Mouse (Mus musculus) kidney, embryonic 15.5 days (tissue): Measurements from ENCODE around the gene Usp42. TPM values are rescaled to one million over a fixed set of nuclear protein-coding genes. Genes with fewer than 3 reads are reported as not detected.

ENCODE experiments used
- ATAC-seq: fragments of 200-750 bp; cut with Nextera tagmentation; replicated peaks from 2 replicates; pipeline ENCODE4 v1.8.0; 2017; ENCODE audit warnings: moderate TSS enrichment; ENCODE audit not compliant: low FRiP score
- H3K27ac ChIP-seq: fragments of 300-500 bp; sonication (generic); 2 replicates; pipeline ENCODE4 v1.5.1; 2015; ENCODE audit warnings: mild to moderate bottlenecking, inconsistent platforms
- H3K27me3 ChIP-seq: fragments of 300-500 bp; sonication (generic); 2 replicates; pipeline ENCODE4 v1.6.1; 2015; ENCODE audit warnings: inconsistent platforms
- H3K36me3 ChIP-seq: fragments of 300-500 bp; sonication (generic); 2 replicates; pipeline ENCODE4 v1.6.1; 2015; ENCODE audit warnings: inconsistent platforms
- H3K4me1 ChIP-seq: fragments of 300-500 bp; sonication (generic); 2 replicates; pipeline ENCODE4 v1.6.1; 2015; ENCODE audit warnings: inconsistent platforms
- H3K4me2 ChIP-seq: fragments of 300-500 bp; sonication (generic); 2 replicates; pipeline ENCODE4 v1.6.1; 2015; ENCODE audit warnings: moderate library complexity, mild to moderate bottlenecking, inconsistent platforms
- H3K4me3 ChIP-seq: fragments of 300-500 bp; sonication (generic); replicated peaks from 2 replicates; pipeline ENCODE4 v1.5.1; 2015; ENCODE audit warnings: mild to moderate bottlenecking, inconsistent platforms
- H3K9ac ChIP-seq: fragments of 300-500 bp; sonication (generic); 2 replicates; pipeline ENCODE4 v1.6.1; 2015; ENCODE audit warnings: mild to moderate bottlenecking, inconsistent platforms
- H3K9me3 ChIP-seq: fragments of 300-500 bp; sonication (generic); replicated peaks from 2 replicates; pipeline ENCODE4 v1.6.1; 2016; ENCODE audit warnings: inconsistent platforms
- WGBS: fragments of 180-500 bp; shearing (Covaris S2); methylation state at CpG from one replicate; pipeline ENCODE4 v1.1.7; 2015; ENCODE audit warnings: mixed read lengths; 5-methylcytosine and 5-hydroxymethylcytosine counted together
- polyA plus RNA-seq: library from polyadenylated mRNA; unstranded; fragments of >200 nt; fragmentation: Nextera tagmentation; extraction: Ambion mirVana; gene quantifications from 2 replicates; pipeline ENCODE4 v1.2.1, GENCODE M21; 2015

Gene Usp42
- polyA plus RNA-seq, 1 experiment from 2014 or later = 17.9 TPM

GRCm38 (mm10) chr5:143706822-143707200 lies 25.3 kb downstream of the Usp42 start:
- ATAC-seq = no peak

GRCm38 (mm10) chr5:143706030-143706821 lies 25.9 kb downstream of the Usp42 start:
- Histone ChIP-seq H3K9ac (no peak overlapping the region), H3K36me3 (peaks cover 96% of the 10 kb centered on the region), H3K4me3 (no peak overlapping the region), H3K27ac (0 out of 2 replicates have a peak overlapping the region, but pooled peaks have one; percentile 28), H3K4me2 (no peak overlapping the region), H3K4me1 (no peaks in the 10 kb centered on the region), H3K9me3 (no peaks in the 10 kb centered on the region), H3K27me3 (no peaks in the 10 kb centered on the region)
- WGBS = 73% methylated on average over 9 of the region's 9 CpGs
- ATAC-seq = no peak

More at GRCm38 (mm10) chr5:143706822-143707200, 25.3 kb downstream of the Usp42 start:
- Histone ChIP-seq H3K4me1 (no peaks in the 10 kb centered on the region), H3K27me3 (no peaks in the 10 kb centered on the region), H3K9me3 (no peaks in the 10 kb centered on the region), H3K9ac (no peak overlapping the region), H3K4me2 (no peak overlapping the region), H3K4me3 (no peak overlapping the region), H3K27ac (0 out of 2 replicates have a peak overlapping the region, but pooled peaks have one; percentile 5), H3K36me3 (peaks cover 95% of the 10 kb centered on the region)
- 85% methylated on average over 7 of the region's 7 CpGs for WGBS

GRCm38 (mm10) chr5:143705659-143705982 lies 26.5 kb downstream of the Usp42 start:
- H3K9me3 ChIP-seq = no peaks in the 10 kb centered on the region
- no peak overlapping the region for H3K4me3 ChIP-seq
- no peaks in the 10 kb centered on the region for H3K4me1 ChIP-seq
- H3K9ac ChIP-seq = no peak overlapping the region
- peaks cover 96% of the 10 kb centered on the region for H3K36me3 ChIP-seq
- H3K27ac ChIP-seq = peak overlapping the region; percentile 28; the same call in 1 of the 2 replicates
- WGBS = 50% methylated on average over 1 of the region's 1 CpGs
- no peaks in the 10 kb centered on the region for H3K27me3 ChIP-seq
- H3K4me2 ChIP-seq = no peak overlapping the region
- ATAC-seq = no peak

GRCm38 (mm10) chr5:143704875-143705658 lies 27.0 kb downstream of the Usp42 start:
- no peaks in the 10 kb centered on the region for H3K27me3 ChIP-seq
- peaks cover 91% of the 10 kb centered on the region for H3K36me3 ChIP-seq
- H3K9me3 ChIP-seq = no peaks in the 10 kb centered on the region
- ATAC-seq = no peak
- no peak overlapping the region for H3K4me2 ChIP-seq
- no peak overlapping the region for H3K9ac ChIP-seq
- no peak overlapping the region for H3K4me3 ChIP-seq
- 75% methylated on average over 13 of the region's 13 CpGs for WGBS
- H3K4me1 ChIP-seq = no peaks in the 10 kb centered on the region
- peak overlapping the region; percentile 28; the same call in 1 of the 2 replicates for H3K27ac ChIP-seq

- Histone ChIP-seq H3K9me3 (no peaks in the 10 kb centered on the region), H3K27ac (no peak overlapping the region), H3K36me3 (peaks cover 92% of the 10 kb centered on the region), H3K27me3 (no peaks in the 10 kb centered on the region), H3K4me1 (no peaks in the 10 kb centered on the region), H3K9ac (no peak overlapping the region), H3K4me3 (no peak overlapping the region), H3K4me2 (no peak overlapping the region)
- WGBS = 85% methylated on average over 10 of the region's 10 CpGs
- ATAC-seq = no peak
Observed at GRCm38 (mm10) chr5:143701074-143701473, 31.0 kb downstream of the Usp42 start.

DNA sequence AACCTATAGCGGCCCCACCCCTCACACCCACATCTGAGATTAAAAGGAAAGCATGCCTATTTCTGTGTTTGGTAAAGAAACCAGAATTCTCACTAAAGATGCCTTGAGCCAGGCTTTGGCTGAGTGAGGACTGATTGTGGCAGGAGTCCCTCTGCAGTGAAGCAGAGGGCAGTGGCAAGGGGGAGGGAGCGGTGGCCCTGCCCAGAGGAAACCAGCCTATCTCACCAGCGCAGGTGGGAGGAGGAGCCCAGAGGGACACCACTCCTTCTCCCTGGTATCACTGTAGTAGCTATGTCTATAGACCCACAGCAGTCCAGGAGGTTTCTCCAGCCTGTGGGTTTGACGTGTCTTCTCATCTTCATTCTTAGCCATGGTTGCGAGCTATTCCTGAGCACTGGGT lies 31.8 kb downstream of the Usp42 start:
- ATAC-seq = 0 out of 2 replicates have a peak, but pooled peaks have one; percentile 61
- WGBS = 89% methylated on average over 5 of the region's 5 CpGs
- peaks cover 92% of the 10 kb centered on the region for H3K36me3 ChIP-seq
- no peak overlapping the region for H3K4me2 ChIP-seq
- H3K9ac ChIP-seq = no peak overlapping the region
- H3K4me1 ChIP-seq = no peaks in the 10 kb centered on the region
- H3K9me3 ChIP-seq = no peaks in the 10 kb centered on the region
- no peaks in the 10 kb centered on the region for H3K27me3 ChIP-seq
- no peak overlapping the region for H3K27ac ChIP-seq
- H3K4me3 ChIP-seq = no peak overlapping the region

DNA sequence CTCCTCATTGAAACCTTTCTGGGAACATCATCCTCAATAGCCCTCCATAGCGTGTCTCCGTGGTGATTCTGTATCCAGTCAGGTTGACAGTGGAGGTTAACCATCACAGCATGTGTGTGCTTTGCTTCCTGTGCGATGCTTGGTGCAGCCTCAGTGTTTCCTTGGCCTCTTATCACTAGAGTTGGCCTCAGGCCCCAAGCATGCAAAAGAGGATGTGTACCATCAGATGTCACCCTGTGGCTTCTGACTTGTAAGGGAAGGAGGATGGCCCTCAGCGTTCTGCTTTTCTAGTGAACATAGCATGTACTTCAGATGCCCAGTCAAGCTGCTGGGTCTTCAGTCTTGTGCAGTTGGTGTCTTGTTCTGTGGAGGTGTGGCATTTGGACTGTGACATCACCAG lies 33.6 kb downstream of the Usp42 start:
- 92% methylated on average over 4 of the region's 4 CpGs for WGBS
- no peaks in the 10 kb centered on the region for H3K27me3 ChIP-seq
- ATAC-seq = no peak
- no peak overlapping the region for H3K4me3 ChIP-seq
- no peak overlapping the region for H3K27ac ChIP-seq
- H3K36me3 ChIP-seq = peaks cover 93% of the 10 kb centered on the region
- H3K9ac ChIP-seq = no peak overlapping the region
- no peaks in the 10 kb centered on the region for H3K4me1 ChIP-seq
- no peak overlapping the region for H3K4me2 ChIP-seq
- H3K9me3 ChIP-seq = no peaks in the 10 kb centered on the region

DNA sequence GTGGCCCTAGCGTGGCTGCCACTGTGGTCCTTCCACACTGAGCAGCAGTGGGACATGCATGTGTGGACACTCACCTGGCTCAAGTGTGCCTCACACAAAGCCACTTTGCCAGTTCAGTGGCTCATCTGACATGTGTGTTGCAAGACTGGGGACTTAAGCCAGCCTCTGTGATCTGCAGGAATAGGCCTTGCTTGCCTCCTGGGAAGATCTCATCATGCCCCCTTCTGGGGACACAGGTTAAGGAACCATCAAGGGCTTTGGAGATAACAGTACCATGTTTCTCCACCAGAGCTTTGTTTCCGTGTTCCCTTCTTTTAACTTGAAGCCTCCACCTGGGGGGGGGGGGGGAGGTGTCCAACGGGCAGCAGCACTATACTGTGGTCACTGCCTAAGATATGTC lies 35.8 kb downstream of the Usp42 start:
- no peak for ATAC-seq
- peaks cover 93% of the 10 kb centered on the region for H3K36me3 ChIP-seq

GRCm38 (mm10) chr5:143690926-143691325 lies 41.2 kb downstream of the Usp42 start:
- ATAC-seq = no peak
- H3K4me2 ChIP-seq = no peak overlapping the region
- no peaks in the 10 kb centered on the region for H3K4me1 ChIP-seq
- no peak overlapping the region for H3K4me3 ChIP-seq
- no peaks in the 10 kb centered on the region for H3K27me3 ChIP-seq
- no peaks in the 10 kb centered on the region for H3K9me3 ChIP-seq
- H3K36me3 ChIP-seq = peaks cover 89% of the 10 kb centered on the region
- WGBS = 92% methylated on average over 5 of the region's 5 CpGs
- H3K9ac ChIP-seq = no peak overlapping the region
- H3K27ac ChIP-seq = no peak overlapping the region

More for the DNA sequence above, 35.8 kb downstream of the Usp42 start:
- Histone ChIP-seq H3K27ac (no peak overlapping the region), H3K9ac (no peak overlapping the region), H3K4me2 (no peak overlapping the region), H3K4me3 (no peak overlapping the region), H3K27me3 (no peaks in the 10 kb centered on the region), H3K9me3 (no peaks in the 10 kb centered on the region), H3K4me1 (no peaks in the 10 kb centered on the region)
- WGBS = 52% methylated on average over 3 of the region's 3 CpGs

GRCm38 (mm10) chr5:143690392-143690791 lies 41.7 kb downstream of the Usp42 start:
- no peak overlapping the region for H3K4me3 ChIP-seq
- no peak for ATAC-seq
- no peak overlapping the region for H3K4me2 ChIP-seq
- no peaks in the 10 kb centered on the region for H3K27me3 ChIP-seq
- peaks cover 88% of the 10 kb centered on the region for H3K36me3 ChIP-seq
- H3K4me1 ChIP-seq = no peaks in the 10 kb centered on the region
- WGBS = 83% methylated on average over 9 of the region's 9 CpGs
- no peaks in the 10 kb centered on the region for H3K9me3 ChIP-seq
- H3K27ac ChIP-seq = no peak overlapping the region
- no peak overlapping the region for H3K9ac ChIP-seq

DNA sequence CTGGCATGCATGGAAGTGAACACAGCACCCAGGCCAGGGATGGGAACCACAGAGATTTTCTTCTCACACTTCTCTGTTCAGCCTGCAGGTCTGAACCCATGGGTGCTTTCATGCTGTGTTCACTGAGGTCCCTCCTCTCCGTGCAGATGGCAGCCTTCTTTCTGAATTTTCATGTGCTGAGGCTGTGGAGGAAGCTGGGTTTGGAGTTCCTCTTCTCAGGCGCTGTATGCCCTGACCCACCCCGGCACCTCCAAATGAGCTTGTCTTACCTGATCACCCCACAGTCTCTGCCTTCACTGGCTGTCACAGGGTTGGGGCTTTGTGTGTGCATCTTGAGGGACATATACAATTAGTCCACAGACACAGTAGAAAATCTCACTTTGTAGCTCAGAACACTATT lies 44.5 kb downstream of the Usp42 start:
- H3K9ac ChIP-seq = no peak overlapping the region
- no peaks in the 10 kb centered on the region for H3K27me3 ChIP-seq
- no peaks in the 10 kb centered on the region for H3K9me3 ChIP-seq
- WGBS = 99% methylated on average over 3 of the region's 3 CpGs
- no peak overlapping the region for H3K4me3 ChIP-seq
- no peak for ATAC-seq
- peaks cover 61% of the 10 kb centered on the region for H3K36me3 ChIP-seq
- H3K4me1 ChIP-seq = peaks cover 16% of the 10 kb centered on the region
- H3K4me2 ChIP-seq = no peak overlapping the region
- H3K27ac ChIP-seq = no peak overlapping the region

DNA sequence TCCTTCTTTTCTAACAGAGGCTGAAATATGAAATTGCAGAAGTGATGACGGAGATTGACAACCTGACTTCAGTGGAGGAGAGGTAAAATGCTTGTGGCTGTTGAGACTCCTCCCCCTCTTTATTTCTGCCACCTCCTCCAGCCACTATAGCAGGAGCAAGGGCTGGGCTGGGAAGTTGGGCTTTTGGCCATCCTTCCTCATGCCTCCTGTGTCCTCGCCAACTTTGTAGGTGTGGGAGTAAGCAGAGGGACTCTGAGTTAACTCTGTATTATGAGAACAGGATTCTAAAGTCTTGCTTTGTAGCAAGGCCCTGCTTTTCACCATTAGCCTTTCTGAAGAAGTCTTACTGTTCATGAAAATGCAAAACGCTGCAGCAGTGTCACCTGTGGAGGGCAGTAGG lies 45.6 kb downstream of the Usp42 start:
- 84% methylated on average over 3 of the region's 3 CpGs for WGBS
- no peak for ATAC-seq

More for the DNA sequence above, 45.6 kb downstream of the Usp42 start:
- Histone ChIP-seq H3K9ac (no peak overlapping the region), H3K27me3 (no peaks in the 10 kb centered on the region), H3K4me2 (no peak overlapping the region), H3K9me3 (no peaks in the 10 kb centered on the region), H3K27ac (no peak overlapping the region), H3K36me3 (peaks cover 49% of the 10 kb centered on the region), H3K4me1 (peaks cover 16% of the 10 kb centered on the region), H3K4me3 (no peak overlapping the region)
